Mouse (Mus musculus): ENCODE data around the gene Gm10775. TPM values are rescaled to one million over a fixed set of nuclear protein-coding genes. Genes with fewer than 3 reads are reported as not detected.

Gene Gm10775
- total RNA-seq, 1 experiment from 2014 or later: not detected

Other genes starting within 250 kb of the Gm10775 start
- not detected in 2 replicates for gene Spata31d1c, start 226.5 kb upstream of the Gm10775 start, total RNA-seq (2017)
- not detected in 2 replicates for gene Prss47, start 206.8 kb upstream of the Gm10775 start, total RNA-seq (2017)
- 69.4 and 77.5 TPM in 2 replicates for gene Mfsd14b, start 146.6 kb upstream of the Gm10775 start, total RNA-seq (2017)
- not detected in 2 replicates for gene Olfr465-ps1, start 121.5 kb upstream of the Gm10775 start, total RNA-seq (2017)
- not detected in 2 replicates for gene Olfr466, start 109.3 kb upstream of the Gm10775 start, total RNA-seq (2017)
- not detected in 2 replicates for gene Nlrp4f, start 53.6 kb upstream of the Gm10775 start, total RNA-seq (2017)
- 66.9 and 73.8 TPM in 2 replicates for gene Zfp369, start 19.3 kb downstream of the Gm10775 start, total RNA-seq (2017)

Measured in hematopoietic stem cell, adult 5-6 weeks (primary cell).